Mouse (Mus musculus) granulocyte monocyte progenitor cell, adult 5-6 weeks (primary cell): ENCODE data around the gene Atxn7l2. TPM values are rescaled to one million over a fixed set of nuclear protein-coding genes. Genes with fewer than 3 reads are reported as not detected.

Experiments used
- ATAC-seq: replicated peaks from 2 replicates; pipeline ENCODE4 v1.8.0; 2016; ENCODE audit warnings: mild to moderate bottlenecking, moderate TSS enrichment, inconsistent platforms; ENCODE audit not compliant: poor library complexity, severe bottlenecking
- total RNA-seq, 2 experiments: library from RNA; stranded (forward) in 1 of 2; stranded (reverse) in 1 of 2; fragments of 200-712, 200-1000 nt in 1 of 2; fragments of >200 nt in 1 of 2; fragmentation: Nextera tagmentation in 1 of 2; gene quantifications; 2 replicates each; pipeline ENCODE4 v1.2.3; 2014 to 2017

The Atxn7l2 gene
- total RNA-seq, 2 experiments from 2014 or later, result 1.5 to 6.7 TPM

DNA sequence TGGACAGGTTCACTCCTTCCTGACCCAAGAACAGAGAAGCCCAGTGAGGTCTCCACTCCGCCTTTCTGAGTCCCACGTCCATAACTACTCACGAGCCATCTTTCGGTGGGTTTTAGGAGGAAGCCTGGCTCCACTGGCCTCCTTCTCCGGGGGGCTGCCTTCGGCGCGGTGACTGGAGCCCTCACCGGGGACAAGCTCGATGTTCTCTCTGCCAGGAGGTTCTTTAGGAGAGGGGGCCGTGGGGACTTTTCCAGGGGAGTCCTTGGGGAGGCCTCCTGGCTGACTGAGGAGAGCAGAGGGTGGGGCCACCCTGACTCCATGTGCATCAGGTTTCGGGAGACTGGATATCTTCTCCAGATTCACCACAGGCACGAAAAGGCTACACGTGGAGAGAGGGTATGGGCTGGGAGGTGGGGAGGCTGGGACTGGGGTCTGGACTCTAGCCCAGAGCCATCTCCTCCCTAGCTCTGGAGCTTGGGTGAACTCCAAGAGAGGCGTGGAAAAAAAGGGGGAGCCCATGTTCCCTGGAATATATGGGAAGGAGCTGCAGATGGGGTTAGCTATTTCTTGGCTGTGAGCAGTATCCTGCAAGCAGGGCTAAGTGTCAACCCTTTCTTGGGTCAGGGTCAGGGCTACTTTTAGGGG is 3.9 kb downstream of the Atxn7l2 start:
- ATAC-seq, result no peak

DNA sequence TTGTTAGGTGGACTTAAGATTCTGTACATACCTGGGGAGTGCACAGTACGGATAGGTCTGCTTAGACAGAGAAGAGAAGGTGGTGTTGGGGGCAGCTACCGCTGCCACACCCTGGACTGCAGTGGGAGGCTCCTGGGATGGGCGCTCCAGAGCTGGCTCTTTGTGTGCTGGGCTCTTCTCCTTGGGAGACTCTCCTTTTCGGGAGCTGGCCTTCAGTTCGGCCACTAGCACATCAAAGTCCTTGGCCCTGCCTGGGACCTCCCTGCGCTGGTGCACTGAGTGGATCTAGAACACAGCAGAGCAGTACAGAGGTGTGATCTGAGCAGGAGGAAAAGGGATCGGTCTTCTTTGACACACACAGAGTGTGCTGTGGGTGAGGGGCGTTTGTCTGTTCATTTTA is 5.1 kb downstream of the Atxn7l2 start:
- ATAC-seq, result no peak

DNA sequence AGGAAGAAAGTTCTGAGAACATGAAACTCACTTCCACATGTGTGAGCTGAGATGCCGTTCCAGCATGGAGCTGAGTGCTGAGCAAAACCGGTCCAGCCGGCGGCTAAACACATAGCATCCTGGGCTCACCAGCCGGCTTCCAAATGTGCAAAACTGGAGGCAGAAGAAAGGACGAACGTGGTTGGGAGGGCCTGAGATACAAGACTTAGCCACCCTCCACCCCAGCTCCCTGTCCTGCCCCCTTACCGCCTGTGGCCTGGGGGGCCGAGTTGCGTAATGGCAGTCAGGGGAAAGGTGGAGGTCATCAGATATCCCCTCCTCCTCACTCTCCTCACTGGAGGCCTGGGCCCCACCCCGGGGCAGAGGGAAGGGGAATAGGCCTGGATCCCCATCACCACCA is 6.3 kb downstream of the Atxn7l2 start:
- no peak for ATAC-seq

DNA sequence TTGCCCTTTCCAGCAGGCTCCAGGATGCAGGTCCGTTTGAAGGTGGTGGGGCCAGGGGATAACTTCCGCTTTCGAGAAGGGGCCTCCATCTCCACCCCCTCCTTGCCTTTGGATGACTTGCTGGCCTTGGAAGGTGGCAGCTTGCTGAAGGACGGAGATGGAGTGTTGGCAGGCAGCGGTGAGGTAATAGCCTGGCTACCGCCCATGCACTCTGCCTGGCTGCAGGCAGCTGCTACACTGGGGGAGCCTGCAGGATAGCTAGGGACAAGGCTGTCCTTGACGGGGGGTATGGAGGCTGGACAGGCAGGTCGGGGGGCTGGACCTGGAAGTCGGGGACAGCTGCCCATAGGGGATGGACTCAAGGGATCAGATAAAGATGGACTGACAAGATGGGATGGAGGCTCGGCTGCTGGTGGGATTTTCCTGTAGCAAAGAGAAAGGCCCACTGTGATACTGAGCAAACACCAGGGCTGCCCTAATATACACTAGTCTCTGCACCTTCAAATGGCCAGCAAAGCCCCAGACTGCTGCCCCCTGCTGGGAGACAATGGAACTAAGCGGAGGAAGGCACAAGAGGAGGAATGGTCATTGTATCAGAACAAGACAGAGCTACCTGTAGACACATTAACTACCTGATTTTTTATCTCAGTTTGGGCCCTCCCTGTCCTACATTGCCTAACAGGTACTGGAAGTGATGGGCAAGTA is 7.0 kb downstream of the Atxn7l2 start:
- peak; percentile 38 for ATAC-seq

DNA sequence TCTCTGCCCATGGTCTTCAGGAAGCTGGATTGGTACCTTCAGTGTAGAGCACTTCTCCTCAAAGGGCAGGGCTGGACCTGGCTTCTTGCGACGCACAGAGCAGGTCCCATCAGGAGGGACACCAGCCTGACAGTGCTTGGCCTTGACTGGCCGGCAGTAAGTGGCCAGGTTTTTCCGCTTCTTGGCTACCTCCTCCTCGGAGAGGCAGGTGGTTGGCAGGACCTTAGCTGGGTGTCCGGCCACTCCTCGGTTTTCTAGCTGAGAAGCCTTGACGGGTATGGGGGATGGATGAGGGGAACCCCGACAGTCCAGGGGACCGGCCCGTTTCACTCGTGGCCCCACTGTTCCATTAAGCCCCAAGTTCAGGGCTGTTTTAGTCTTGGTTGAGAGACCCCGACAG is 7.5 kb downstream of the Atxn7l2 start:
- no peak for ATAC-seq

DNA sequence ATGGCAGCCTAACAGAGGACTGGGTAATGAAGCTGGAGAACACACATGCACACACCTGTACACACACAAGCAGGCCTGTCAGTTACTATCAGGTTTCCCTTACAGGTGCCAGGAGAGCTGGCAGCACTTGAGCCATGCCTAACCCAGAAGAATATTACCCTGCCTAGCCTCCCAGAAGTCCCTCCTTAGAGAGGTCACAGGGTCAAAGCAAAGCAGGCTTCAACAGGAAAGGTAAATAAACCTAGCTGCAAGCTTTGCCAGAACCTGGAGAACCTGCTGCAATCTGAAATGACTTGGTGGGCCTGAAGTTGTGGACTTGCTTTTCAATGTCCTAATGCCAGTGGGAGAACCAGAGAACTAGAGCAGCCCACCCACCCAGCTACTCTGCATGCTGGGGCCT is 8.2 kb downstream of the Atxn7l2 start:
- no peak for ATAC-seq

DNA sequence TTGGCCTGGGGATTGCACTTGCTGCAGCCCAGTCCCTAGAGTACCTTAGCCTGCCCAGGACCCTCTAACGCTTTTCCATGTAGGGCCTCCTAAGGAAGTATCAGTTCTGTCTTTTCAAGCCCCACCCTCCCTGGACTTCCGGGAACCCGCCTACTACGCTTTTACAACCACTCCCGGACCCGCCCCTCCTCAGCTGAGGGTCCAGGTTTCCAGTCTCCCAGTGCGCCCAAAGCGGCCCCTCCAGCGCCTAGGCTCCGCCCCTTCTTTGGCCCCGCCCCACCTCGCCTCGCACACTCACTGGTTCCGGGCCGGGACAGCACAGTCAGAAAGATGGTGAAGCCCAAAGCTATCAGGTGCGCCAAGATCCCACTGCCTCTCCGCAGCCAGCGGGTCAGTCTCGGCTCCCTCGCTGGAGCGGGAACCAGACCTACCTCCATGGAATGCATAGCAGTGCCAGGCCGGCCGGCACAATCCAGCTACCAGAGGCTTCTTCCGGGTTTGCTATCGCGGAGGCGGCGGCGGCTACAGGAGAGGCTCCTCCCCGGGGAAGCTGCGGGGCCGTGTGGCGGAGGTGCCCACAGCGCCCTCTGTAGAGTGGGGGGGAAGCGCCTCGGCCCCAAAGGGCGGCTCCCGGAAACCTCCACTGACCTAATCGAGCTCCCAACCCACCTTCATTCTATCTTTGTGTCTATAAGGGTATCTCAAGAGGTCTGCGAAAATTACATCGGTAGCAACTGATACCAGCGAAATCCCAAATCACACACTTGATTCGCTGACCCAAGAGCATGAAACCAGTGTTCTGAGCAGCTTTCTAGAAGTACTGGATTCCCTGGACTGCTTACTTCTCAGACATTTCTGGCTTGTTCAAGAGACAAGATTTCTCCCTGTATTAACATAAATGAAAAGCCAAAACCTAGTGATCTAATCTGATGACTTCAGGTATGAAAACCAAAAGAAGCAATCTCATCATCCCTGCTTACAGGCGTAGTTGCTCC is 10.1 kb downstream of the Atxn7l2 start, which contains the start of gene Cyb561d1:
Cyb561d1 (minus strand) TSS at position 884 of the 995 bp plus-strand sequence.
- peak; percentile 88 for ATAC-seq

DNA sequence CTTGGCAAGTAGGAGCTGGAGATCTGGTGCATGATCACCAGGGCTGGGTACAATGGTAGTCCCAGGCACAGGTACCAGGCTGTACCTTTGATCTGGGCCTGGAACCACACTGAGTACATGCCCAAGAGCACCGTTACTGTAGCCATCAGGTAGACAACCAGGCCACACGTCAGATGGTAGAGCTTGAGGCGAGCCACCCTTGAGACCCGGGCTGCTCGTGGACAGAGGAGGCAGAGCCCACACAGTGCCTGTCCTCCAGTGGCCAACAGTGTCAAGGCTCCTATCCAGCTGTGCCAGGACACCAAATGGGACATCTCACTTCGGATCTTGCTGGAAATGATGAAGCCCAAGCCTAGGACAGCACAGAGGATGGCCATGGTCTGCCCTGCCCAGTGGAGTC is 11.5 kb downstream of the Atxn7l2 start:
- ATAC-seq, result no peak

DNA sequence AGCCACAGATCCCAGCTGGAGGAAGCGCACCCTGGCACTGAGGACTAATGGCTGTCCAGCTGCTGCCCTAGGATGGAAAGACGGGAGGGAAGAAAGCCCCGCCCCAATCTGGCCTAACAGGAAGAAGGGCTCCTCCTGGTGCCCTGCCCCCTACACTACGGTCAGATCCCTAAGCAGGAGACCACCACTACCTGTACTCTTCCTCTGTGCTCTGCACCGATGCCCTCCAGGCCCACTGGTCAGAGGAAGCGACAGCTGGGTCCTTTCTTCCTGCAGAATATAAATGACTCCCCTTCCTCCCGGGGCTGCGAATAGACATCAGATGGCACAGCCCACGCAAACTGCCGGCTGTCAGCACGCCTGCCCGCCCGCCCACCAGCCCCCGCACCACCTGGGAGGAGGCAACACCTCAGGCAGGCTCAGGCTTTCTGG is 13.7 kb downstream of the Atxn7l2 start:
- no peak for ATAC-seq

DNA sequence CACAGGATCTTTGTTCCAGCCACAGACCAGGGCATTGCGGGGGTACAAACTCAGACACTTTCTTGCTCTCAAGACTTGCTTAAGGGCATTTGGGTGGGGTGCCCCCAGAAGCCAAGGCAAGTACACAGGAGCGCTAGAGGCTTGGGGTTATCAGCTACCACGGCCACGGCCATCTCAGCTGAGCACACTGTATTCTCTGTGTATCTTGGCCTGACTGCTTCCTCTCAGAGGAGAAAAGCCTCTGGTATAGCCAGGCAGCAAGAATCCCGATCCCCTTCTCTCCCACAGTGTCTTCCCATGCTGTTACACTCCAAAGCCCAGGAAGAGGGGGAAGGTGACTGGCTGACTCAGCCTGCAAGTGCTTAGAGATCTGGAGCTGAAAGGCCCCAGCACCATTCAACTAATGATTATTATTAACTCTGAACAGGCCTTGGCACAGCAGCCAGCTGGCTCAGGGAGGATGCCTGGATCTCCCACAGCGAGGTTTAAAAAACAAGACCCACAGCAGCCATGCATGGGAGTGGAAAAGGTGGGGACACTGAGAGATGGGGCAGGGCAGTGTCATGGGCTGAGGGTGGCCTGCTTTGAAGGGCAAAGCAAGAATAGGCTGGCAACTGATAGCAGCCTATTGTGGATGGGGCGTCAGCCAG is 14.7 kb downstream of the Atxn7l2 start:
- no peak for ATAC-seq

DNA sequence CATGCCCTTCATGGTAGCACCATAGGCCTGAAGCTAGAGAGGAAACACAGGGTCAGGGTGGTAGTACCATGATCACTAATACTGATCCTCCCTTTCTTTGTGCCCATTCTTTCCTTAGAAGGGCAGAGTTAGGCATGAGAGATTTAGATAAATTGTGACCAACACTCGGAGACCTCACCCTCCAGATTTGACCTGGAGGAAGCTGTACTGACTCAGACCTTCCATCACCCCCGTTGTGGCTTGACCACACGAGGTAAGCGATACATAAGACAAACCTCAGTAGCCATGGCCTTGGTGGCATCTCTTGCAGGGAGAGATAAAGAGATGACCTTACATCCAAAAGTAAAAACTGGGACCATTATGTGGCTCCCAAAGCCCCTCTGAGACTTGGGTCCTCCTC is 15.4 kb downstream of the Atxn7l2 start:
- no peak for ATAC-seq

DNA sequence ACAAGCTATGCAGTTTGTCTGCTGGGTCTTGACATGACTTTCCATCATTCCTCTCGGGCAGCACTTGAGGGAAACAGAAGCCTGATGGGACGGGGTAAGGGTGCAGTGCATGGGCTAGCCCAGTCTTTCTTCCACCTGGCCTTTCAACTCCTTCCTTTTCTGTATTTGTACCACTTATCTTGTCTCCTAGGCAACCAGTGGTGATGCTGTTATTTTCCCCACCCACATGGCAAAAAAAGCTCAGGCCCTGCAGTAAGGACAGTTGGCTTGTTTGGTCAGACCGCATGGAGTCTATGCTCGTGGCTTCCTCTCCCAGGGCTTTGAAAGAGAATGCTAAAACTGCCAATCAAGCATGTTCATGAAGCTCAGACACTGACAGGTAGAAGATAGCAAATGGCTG is 17.0 kb downstream of the Atxn7l2 start:
- no peak for ATAC-seq

DNA sequence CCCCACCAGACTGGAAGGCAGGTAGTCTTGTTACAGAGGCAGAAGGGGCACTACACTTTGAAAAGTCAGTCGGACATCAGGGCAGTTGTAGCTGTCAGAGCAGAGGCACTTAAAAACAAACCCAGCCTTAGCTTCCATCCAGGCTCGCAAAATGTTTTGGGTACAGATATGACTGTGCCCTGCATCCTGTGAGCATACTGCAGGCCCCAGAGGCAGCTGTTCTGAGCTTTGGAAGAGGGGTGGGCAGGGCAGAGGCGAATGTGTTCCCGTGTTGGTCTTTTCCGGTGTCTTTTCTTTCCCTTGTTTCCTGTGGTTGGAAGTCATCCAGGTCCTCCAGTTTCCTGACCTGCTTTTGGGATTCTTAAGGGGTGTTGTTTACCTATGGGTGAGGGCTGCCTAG is 20.8 kb downstream of the Atxn7l2 start:
- no peak for ATAC-seq

DNA sequence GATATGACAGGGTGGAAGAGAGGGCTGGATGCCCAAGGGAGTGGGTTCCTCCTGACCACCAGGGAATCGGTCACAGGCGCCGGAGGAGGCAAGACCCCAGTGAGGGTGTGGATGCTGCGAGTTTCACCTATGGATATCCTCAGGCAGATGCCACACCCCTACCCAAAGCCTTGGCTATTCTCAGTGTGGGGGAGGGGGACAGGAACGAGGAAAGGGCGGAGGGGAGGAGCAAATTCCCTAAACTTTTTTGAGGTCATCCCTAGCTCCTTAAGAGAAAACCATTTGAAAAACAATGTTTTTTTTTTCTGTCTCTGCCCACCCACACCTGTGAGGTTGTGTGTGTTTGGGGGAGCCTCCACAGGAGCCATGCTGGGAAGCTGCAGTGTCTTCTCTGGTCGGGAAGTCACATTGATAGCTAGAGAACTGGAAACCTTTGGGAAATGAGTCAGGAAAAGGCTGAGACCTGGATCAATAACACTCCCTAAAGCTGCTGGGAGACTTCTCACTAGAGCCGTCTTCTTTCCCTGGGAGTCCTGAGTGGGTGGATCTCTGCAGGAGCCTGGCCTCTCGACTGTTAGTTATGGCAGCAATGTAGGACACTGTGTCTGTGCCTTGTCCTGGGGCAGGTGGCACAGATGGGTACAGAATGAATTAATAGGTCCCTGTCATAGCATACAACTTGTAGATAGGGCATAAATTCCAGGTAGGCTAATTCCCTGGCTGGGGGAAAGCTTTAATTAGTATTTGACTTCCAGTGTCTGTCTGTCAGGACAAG is 21.8 kb downstream of the Atxn7l2 start:
- no peak for ATAC-seq

DNA sequence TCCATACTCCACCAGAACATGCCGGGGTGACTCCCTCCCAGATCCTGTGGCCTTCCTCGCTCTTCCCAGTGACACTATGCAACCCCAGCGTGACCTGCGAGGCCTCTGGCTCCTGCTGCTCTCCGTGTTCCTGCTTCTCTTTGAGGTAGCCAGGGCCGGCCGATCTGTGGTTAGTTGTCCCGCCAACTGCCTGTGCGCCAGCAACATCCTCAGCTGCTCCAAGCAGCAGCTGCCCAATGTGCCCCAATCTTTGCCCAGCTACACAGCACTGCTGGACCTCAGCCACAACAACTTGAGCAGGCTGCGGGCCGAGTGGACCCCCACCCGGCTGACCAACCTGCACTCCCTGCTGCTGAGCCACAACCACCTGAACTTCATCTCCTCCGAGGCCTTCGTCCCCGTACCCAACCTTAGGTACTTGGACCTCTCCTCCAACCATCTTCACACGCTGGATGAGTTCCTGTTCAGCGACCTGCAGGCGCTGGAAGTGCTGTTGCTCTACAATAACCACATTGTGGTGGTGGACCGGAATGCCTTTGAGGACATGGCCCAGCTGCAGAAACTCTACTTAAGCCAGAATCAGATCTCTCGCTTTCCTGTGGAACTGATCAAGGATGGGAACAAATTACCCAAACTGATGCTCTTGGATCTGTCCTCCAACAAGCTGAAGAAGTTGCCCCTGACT is 23.5 kb downstream of the Atxn7l2 start:
- ATAC-seq, result peak; percentile 45

DNA sequence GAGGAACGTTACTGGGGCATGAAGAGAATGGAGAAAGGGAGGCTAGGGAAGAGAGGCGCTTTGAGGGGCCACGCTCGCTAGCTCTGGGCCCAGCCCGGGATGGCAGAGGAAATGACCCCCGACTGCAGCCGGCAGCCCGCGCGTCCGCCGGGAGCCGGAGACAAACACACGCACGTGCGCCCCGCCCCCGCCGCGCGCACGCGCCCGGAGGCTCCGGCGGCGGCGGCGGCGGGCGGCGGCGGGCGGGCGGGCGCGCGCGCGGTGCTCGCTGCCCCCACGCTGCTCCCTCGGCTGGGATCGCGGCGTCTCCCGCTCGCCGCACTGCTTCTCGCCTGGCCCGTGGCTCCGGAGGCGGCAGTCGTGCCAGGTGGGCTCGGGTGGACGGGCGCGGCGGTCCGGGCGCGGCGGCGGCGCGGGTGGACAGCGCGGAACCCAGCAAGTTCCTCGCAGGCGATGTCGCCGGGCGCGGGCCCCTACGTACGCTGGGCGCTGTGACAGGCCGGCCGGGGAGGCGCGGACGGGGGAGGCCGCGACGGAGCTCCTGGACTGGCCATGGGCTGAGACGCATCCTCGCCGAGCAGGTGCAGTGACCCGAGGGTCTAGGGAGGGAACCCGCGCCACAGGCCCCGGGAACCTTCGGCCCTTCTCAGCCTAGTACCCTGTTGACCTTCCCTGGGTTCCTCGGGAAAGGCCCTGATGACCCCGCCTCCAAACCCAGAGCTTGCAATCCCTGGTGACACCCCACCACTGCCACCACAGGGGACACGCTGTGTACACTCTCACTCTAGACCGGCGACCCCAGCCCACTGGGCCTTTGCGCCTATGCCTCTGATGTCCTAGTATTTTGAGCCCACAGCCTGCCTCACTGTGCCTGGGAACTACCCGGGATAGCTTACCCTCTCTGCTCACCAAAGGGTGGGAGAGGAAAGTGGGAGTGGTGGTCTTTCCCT is 24.4 kb downstream of the Atxn7l2 start, which contains the start of gene Amigo1:
Amigo1 (plus strand) TSS at position 238 of the 950 bp plus-strand sequence.
- ATAC-seq, result peak; percentile 45

DNA sequence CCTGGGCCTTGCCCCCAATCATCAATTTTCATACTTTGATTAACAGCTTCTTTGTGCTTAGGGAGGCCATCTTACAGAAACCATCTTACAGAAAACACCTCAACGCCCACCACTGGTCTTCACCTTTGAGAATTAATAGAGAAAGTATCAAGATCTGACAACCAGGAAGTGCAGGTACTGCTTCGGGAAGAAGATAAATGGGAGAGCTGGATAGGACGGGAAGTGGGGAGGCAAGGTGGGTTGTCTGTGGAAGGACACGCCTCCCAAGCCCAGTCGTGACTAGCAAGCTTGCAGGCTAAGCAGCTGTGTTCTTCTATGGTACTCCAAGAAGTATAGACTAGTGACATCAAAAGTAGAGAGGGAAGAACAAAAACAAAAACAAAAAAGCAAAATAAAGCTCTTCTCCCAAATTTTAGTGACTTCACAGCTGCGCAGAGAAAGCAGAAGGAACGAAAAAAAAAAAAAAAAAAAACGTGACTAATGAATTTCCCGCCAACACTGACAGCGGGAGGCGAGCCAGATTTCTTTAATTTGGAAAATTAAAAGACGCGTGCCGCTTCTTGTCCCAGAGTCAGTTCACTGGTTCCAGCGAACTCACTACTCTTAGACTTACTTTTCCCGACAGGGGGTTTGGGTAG is 25.2 kb downstream of the Atxn7l2 start:
- ATAC-seq, result no peak
